Mouse (Mus musculus): ENCODE results near the gene Ccdc36. TPM values are rescaled to one million over a fixed set of nuclear protein-coding genes. Genes with fewer than 3 reads are reported as not detected.

Ccdc36 gene
- polyA plus RNA-seq, 2 experiments from 2014 or later, result 0.11 TPM; not detected in 1

DNA sequence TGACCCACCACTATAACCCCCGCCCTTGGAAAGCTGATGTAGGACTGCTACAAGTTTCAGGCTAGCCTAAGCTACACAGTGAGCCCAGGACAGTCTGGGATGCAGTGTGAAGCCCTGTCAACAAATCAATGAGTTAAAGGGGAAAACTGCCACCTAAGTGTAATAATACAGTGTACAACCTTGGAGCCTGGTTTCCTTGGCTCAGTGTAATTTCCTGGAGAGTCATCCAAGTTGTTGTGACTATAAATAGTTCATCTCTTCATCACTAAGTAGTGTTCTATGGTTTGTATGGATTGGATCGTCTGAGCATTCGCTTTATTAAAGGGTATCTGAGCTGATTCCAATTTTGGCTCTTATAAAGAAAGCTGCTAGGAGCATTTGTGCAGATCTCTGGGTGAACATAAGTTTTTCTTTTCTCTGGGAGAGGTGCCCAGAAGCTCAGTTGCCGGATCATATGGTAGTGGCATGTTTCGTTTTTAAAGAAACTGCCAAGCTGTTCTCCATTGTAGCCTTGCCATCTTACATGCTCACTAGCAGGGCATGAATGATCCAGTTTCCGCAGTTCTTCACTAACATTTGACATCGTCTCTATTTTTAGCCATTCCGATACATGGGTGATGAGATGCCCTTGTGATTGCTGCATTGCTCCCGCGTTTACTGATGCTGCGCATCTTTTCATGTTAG, 13.1 kb upstream of the Ccdc36 start:
- no peak for ATAC-seq

DNA sequence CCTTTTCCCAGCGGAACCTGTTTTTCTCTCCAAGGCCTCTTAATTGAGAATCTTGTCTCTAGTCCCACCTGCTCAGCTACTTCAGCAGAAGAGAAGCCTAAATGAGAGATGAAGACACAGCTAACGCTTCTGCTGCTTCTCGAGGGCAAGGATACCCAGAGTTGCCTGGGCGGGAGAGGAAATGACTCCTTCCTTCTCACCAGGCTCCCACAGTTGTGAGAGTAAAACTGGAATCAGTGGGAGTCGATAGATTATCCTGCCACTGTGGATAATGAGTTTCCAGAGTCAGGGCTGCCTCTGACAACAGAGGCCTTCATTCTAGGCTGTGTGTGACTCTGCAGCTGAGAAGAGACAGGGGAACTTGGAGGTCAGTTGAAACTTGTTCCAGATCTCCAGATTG, 12.2 kb upstream of the Ccdc36 start:
- ATAC-seq, result no peak

DNA sequence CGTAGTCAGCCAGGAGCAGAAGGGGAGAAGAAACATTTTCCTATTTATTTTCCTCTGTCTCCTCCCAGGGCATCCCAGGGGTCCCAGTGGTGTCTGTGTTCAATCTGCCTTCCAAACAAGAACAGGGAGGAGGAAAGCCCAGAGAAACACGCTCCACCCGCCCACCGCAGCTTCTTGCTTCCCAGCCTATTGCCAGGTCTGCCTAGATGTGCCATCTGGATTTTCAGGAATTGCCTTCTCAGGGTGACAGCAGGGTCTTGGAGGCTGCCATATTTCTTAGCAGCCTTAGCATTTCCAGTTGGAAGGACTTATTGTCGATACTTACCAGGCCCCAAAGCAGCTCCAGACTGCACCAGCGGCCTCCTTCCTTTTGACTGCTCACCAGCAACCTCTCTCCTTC, 10.9 kb upstream of the Ccdc36 start:
- no peak for ATAC-seq

DNA sequence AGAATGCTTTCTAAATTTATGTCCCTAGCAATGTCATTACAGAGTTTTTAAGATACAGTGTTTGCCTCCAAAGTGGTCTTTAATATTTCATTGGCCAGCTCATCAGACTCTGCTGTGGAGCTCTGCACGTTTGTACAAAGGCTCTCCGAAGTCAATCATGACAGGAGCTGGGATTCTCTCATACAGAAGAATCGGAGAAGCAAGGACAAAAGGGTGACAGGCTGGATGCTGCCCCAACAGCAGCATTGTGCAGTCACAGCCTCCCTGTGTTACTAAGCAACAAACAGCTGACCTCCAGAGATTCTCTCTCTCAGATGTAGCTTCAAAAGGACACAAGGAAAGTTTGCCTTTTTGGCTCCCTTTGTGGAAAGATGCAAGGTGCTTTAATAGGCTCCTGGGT, 7.9 kb upstream of the Ccdc36 start, which contains the start of gene BC048562:
Gene BC048562, plus strand, starts transcription at position 301 of the 400 bp plus-strand sequence.
- no peak for ATAC-seq

DNA sequence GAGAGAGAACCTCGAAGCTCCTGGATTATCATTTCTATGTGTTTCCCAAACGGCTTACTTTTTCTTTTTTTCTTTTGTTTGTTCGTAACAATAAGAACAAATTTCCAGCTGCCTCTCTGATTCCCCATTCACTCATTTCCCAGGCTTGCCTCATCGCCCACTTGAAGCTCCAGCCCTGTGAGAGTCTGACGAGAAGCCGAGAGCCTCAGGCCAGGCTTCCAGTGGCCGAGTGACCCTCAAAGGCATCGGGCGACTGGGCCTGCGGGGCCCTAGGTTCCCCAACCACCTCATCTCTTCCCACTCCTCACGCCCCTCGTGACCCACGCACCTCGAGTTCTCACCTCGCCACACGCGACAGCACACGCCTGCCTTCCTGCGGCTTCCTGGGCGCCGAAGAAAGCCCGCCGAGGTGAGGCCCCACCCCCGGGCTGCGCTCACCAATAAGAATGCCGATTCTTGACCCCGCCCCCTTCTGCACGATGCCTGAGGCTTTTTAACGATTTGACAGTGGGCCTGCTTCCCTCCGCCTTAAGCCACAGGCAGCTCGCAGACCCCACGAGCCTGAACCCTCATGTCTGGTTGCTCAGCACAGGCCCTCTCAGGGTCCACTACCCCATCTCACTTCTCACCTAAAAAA, 3.3 kb upstream of the Ccdc36 start:
- no peak for ATAC-seq

DNA sequence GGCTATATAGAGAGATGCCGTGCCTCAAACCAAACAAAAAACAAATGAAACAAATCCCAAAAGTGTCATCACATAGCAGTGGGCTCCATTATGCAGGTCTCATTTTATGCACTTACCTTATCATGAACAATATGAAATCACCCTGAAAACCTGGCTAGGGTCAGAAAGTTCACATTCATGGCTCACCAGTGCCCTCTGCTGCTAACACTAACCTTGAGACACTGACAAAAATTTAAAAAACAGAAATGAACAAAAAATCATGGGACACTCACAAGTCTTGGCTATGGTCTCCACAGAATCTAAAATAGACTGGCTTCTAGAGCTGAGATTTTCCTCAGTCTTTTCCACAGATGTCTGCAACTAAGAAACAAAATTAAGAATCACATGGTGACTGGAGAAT, 16.1 kb downstream of the Ccdc36 start:
- ATAC-seq, result no peak

DNA sequence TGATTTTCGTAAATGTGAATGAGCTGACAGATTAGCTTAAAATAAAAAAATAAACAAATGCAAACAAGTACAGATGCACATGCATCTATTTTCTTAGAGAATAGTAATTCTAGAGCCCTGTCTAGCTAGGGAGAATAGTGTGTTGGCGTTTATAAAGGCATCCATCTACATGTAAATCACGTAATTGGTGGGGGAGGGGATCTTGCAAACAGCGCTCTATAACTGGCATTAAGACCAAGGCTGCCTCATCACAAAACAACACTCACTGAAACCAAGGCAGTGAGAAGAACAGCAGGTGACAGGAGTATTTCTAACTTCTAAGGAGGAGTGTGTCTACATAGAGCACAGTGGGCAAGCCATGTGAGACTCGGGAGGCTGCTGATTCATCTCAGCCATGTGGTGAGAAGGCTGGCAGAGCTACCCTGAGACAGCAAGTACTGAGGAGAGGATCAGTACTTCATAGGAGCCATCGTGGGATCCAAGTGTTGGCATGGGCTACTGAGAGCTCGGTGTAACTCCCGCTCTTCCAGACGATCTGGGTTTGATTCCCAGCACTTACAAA, 16.8 kb downstream of the Ccdc36 start:
- ATAC-seq, result no peak

DNA sequence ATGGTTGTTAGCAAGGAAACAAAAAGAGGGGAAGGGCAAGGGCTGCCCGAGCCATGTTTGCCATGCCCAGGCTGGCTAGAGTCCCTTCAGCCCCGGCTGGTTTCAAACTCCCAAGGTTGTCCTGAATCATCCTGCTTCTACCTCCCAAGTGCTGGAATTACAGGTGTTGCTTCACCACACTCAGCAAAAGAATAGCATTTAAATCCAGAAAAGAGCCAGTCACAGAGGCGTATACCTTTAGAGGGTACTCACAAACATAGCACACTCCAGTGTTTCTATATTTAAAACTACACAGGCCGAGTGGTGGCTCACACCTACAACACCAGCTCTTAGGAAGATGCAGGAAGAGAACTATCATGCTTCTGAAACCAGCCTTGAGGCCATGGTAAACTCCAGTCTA, 18.7 kb downstream of the Ccdc36 start:
- ATAC-seq, result no peak

DNA sequence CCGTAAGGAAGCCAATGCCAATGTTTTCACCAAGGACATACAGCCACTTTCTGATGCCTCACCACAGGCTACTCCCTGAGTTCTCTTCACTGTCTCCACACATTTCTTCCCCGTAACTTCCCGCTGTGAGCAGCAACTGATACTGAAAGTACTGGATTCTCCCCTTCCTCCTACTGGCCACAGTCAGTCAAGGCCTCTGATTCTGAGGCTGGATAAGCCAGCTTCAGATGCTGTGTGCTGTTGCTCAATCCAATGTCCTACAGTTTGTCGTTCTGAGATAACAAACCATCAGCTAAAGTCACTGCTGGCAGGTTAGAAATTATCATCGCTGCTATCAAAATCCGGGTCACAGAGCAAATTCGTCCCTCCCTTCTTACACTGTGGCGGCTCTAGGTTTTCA, 23.8 kb downstream of the Ccdc36 start:
- ATAC-seq, result no peak

DNA sequence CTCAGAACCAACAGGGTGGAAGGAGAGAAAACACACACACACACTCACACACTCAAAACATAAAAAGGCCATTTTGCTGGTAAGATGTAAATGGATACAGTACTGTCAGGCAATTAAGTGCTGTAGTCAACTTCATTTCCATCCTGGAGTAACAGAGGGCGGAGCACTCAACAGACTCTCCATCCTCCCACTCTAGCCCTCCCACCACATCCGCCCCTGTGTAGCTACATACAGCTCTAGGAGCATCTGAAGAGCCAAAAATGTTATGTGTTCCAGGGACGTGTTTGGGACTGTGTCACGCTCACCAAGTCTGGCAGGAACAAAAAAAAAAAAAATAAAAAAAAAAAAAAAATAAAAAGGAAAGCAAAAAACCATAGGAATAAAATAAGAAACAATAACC, 25.2 kb downstream of the Ccdc36 start:
- no peak for ATAC-seq

DNA sequence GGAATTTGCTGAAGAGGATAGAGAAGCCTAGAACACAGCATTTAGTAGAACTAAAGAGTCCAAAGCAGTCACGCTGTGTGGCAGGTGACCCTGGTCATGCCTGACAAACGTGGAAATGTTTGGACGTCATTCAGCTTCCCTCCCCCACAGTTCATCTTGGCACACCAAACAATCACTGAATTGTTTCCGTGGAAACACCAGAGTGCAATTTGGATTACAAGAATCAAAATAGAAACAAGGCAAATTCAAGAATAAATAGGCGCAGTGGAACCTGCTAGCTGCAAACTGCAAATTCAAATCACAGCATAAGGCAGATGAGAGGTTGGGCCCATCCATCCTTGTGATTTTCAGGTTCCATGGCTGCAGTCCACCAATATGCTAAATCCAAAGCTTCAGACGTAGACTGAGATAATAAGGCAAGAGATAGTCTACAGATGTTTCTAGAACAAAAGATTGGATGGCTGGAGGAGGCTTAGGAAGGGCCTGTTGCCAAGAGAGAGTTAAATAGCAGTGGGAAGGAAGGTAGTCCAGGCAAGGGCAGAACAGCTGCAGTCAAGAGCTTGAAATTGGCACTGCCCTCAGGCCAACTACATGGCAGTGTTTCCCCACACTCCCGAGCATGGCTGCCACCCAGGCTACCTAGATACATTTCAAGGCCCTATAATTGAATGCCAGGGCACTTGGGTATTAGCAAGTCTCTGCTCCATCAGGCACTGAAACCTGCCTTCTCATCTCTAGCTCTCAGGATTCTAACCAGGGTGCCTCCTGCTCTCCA, 26.9 kb downstream of the Ccdc36 start:
- ATAC-seq, result no peak

DNA sequence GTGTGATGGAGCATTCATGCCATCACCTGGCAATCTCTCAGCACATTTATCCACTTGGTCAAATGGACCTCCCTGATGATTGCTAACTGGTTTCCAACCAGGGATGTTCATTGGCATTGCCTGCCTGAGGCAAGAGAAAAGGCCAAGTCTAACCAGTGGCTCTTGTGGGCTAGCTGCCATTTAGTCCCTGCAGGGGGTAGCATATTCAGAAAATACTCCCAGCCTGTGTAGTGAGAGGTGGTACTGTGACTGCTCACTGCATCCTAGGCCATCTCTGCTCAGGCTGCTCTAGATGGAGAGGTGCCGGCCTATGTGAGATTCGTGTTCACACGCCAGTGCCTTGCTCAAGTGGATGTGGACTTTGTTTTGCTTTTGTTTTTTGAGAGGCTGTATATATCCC, 30.0 kb downstream of the Ccdc36 start:
- no peak for ATAC-seq

DNA sequence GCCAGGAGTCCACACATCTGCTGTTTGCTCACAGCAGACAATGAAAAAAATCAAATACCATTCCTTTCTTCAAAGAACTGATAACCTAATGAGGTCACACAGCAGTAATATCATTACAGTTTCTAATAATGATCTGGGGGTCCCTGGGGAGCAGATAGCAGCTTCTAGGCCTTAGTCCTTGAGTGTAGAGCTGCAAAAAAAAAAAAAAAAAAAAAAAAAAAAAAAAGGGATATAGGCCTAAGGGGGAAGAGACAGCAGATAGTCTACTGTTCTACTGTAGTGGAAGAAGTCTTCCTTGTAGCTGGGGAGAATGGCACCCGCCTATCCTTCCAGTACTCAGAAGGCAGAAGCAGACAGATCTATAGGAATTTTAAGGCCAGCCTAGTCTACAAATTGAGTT, 32.9 kb downstream of the Ccdc36 start:
- no peak for ATAC-seq

DNA sequence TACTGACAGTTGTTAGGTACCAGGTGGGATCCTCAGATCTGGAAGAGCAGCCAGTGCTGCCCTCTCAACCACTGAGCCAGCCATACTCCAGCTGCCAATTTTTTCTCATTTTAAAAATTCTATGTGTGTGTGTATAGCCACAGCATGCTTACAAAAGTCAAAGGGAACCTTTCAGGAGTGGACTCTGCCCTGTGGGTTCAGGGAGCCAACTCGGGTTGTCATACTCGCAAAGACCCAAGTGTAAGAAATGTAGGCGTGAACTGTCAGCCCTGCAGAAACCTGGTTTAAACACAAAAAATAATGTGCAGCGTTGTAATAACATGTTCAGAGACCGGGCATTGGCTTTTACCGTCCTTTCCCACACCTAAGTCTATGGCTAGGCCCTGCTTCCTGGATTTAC, 34.1 kb downstream of the Ccdc36 start:
- no peak for ATAC-seq

DNA sequence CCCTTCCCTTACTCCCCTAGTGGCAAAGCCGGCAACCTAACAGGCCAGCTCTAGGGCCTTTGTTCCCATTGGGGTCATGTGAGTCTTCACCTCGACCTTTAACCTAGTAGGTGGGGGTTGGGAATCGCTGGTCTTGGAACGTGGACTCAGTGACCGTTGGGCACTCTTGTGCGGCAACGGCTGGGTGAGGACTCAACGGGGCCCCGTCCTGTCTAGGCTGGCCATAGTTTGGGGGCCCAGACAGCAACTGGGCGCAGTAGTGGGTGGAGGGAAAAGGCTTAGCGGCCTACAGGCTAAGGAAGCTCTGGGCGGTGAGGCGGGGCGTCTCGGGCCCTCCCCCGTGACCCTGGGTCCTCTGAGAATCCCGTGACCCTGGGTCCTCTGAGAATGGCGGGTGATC, 35.6 kb downstream of the Ccdc36 start, which contains the start of gene 1700102P08Rik:
Gene 1700102P08Rik, plus strand, starts transcription at position 130 of the 400 bp plus-strand sequence.
- ATAC-seq, result no peak

DNA sequence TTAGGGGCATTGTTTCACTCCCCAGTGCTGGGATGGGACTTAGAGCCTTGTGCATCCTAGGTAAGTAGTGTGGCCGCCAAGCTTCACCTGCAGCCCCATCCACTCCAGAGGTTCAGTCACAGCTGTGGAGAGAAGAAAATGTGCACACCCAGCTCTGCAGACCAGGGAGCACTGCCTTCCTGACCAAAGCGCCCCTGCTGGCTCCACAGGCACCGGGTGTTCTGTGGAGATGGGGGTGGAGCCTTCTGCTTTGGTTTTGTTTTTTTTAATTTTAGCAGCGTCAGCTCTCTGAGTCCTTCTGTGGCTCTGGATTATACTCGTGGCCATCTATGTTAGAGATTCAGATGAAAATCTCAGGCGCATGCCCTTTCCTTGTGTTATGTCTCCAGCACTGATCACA, 39.1 kb downstream of the Ccdc36 start:
- no peak for ATAC-seq

DNA sequence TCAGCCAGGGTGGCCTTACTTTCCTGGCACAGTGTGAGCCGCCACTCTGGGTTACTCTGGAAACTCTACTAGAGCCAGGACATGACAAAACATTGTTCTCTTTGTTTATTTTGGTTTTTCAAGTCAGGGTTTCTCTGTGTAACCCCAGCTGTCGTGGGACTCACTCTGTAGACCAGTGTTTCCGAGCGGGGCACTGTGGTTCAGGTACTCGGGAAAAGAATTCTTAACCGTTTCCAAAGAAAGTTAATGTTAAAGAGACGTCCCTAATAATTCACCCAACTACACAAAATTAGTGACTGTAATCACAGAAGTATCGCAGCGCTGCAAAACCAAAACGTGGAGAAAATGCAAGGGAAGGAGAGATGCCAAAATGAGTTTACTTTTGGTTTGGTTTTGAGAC, 39.7 kb downstream of the Ccdc36 start:
- ATAC-seq, result no peak

DNA sequence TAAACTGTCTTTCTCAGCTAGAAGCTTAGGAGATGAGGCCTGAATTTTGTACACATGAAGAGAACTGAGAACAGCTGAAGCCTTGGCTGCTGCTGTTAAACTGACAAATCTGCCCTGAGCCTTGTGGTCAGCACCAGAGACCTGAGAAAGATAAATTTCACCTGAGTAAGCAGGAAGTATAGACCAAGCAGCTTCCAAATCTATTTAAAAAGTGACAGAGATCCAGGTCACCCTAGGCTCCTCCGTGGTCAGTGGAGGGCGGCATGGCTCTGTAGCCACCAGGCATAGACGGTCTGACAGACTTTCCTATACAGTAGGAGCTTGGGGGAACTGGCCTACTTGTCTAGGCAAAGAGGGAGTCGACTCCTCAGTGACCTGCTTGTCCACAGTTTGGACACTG, 41.5 kb downstream of the Ccdc36 start:
- no peak for ATAC-seq

DNA sequence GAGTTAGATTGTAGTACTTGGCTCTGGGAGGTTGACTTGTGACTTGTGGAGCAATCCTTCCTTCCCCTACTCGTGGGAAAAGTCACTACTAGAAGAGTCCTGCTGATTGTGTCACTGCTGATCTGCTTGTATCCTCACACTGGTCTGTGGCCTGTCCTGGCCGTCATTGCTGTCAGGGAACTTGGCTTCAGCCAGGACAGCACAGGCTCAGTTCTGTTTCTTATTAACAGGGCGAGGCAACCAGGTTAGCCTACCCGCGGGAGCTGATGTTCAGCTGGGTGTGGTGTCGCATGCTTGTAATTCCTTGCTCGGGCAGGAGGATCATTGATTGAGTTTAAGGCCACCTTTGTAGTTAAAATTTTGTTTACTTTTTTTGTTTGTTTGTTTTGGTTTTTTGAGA, 43.3 kb downstream of the Ccdc36 start:
- ATAC-seq, result no peak

DNA sequence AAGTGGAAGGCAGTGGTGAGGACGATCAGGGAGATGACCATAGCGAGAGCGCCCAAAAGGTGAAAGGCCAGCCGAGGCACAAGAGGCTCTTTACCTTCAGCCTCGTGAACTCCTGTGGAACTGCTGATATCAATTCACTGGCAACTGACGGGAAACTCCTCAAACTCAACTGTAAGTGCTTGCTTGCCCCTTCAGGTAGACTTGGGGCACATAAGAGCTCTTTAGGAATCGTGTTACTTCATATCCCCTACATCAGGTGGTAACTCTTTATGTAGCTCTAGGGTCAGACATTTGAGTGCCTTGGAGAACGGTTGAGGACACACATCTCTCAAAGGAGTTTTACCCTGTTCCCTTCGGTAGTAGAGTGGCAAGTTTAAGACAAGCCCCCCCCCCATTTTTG, 46.9 kb downstream of the Ccdc36 start:
- ATAC-seq, result no peak

DNA sequence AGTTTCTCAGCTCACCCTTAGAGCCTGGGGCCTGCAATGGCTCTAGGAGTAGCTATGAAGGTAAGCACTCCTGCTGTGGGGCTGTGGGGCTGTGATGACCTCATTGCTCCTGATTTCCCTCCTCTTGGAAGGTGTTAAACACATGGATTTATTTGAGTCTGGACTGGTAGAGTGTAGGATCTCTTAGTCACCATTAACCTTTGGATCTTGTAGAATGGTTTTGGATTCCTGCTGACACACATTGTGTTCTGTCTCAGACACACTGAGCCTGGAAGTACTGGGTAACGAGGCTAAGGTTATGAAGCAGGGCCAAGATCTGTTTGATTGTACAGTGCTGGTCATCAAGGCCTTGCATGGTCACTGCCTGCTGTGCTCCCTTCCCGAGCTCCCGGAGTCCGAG, 49.0 kb downstream of the Ccdc36 start:
- ATAC-seq, result no peak

DNA sequence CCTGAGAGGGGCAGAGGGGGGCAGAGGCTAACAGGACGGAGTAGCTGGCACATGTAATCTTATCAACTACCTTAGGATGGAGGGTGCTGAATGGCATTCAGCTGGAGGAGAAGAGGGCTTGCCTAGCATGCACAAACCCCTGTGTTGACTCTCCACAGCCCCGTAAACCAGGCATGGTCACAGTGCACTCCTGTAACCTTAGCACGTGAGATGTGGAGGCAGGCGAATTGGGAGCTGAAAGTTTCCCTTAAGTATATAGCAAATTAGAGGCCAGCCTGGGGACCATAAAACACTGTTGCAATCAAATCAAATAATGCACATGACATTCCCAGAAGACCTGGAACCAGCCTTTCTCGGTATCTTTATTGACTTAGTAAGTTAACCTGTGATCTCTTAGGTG, 49.5 kb downstream of the Ccdc36 start:
- ATAC-seq, result no peak

DNA sequence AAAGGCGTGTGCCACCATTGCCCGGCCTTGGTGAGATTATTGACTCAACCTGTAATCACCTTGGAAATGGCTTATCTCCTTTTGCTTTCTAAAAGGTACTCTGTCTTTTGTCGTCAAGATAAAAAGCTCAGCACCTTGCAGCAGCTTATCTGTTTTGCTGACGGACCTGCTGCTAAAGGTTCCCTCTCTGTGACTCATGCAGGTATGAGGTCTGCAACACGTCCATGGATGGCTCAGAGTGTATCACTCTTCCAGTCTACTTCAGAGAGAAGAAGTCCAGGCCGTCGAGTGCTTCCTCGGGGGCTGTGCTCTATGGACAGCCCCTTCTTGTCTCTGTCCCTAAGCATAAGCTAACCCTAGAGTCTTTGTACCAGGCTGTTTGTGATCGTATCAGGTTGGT, 50.0 kb downstream of the Ccdc36 start:
- ATAC-seq, result no peak

All from CD4-positive, CD25-positive, alpha-beta regulatory T cell, adult 4 months (primary cell).